Mouse (Mus musculus): ENCODE results near the gene Vmn1r200. TPM values are rescaled to one million over a fixed set of nuclear protein-coding genes. Genes with fewer than 3 reads are reported as not detected.
"Not testable (repeated sequence)": the region's sequence is repeated elsewhere in the genome, so short reads cannot be mapped to it uniquely, and the experiment has no call there.

Vmn1r200 gene
- total RNA-seq (2021): not detected
- long read RNA-seq, experiment 1: 0 reads
- long read RNA-seq, experiment 2: 0 reads

DNA sequence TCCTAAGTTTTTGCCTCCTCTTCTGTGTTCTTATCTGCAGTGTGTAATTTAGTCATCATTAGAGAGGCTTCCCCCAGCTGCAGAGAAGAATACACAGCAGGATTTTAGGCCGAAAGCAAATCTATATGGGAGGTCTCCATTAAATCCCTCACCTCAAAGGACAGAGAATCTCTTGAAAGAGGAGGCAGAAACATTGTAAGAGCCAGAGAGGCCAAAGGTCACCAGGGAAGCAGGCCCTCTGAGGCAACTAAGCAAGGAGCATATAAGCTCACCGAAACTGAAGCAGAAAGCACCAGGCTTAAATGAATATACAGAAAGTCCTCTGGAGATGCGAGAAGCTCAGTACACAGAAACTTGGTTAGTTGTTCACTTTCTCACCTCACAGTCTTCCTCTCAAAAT lies at the start of gene Vmn1r200:
Gene Vmn1r200 (plus strand): TSS at position 301 of the 400 bp plus-strand sequence.
- DNase-seq (ENCODE audit: low spot score in 2 of 2): no peak

DNA sequence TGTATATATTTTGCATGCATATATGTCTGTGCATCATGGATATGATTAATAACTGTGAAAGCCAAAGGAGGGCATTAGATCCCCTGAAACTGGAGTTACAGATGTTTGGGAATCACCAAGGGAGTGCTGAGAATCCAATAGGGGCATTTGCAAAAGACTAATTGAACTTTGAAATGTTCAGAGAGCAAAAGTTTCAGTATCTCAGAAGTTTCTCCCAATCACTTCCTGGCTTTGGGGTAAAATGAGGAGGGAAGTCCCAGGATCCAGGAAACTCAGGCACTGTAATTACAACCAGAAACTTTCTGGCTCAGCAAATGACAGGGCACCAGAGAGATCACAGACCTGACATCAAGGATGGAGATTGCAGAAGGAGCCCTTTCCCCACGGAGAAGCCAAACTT lies 40.1 kb upstream of the Vmn1r200 start, which contains the start of gene Vmn1r198:
Gene Vmn1r198 (plus strand): TSS at position 301 of the 400 bp plus-strand sequence.
- DNase-seq (ENCODE audit: low spot score in 2 of 2): no peak

DNA sequence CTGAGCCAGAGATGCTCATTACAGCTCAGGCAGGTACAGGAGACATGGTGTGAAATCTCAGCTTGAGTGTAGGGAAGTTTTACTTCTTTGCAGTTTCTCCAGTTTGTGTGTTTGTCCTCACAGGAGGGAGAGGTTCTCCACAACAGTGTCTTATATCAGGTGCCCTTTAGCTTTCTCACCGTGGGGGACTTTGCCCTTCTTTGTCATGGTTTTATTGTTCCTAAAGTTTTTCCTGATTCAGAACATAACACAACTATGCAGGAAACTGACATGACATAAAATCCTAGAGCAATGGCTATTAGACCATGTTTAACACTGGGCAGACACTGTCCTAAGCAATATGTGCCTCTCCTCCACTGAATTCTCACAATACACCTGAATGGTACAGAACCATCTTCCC lies 39.4 kb upstream of the Vmn1r200 start:
- no peak for DNase-seq (ENCODE audit: low spot score in 2 of 2)

DNA sequence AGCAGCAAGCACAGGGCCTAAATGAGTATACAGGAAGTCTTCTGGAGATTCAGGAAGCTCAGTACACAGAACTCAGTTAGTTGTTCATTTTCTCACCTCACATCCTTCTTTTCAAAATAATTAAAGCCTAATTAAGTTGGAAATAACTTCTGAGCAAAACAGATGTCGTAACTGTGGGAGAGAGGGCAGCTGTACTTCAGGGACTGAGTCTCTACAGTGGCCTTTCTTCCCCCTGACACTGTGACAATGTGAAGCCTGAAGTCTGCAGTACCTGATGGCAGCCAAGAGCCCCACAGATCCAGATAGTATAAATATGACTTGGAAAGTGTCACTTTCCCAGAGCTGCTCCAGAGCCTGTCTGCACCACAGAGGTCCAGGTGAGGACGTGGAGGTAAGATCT lies 10.7 kb upstream of the Vmn1r200 start, which contains the start of gene Vmn1r199:
Gene Vmn1r199 (plus strand): TSS at position 301 of the 400 bp plus-strand sequence.
- DNase-seq (ENCODE audit: low spot score in 2 of 2): no peak

DNA sequence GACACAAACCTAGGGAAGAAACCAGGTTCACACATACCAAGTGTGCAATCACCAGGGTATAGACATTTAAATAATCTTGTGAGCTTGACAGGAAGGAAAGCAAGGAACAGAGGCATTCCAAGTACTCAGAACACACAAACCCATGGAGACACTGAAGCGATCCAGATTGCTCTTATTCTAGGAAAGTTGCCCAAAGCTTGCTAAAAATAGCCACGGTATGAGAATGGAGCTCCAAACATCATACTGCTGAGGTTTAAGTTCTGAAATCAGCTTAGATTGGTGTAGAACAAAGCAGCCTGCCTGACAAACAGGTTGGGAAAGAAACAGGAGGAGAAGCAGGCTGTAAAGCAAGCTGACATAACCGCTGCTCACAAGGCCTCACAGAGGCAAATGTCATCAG lies 9.0 kb upstream of the Vmn1r200 start:
- not testable (repeated sequence) for DNase-seq (ENCODE audit: low spot score in 2 of 2)

DNA sequence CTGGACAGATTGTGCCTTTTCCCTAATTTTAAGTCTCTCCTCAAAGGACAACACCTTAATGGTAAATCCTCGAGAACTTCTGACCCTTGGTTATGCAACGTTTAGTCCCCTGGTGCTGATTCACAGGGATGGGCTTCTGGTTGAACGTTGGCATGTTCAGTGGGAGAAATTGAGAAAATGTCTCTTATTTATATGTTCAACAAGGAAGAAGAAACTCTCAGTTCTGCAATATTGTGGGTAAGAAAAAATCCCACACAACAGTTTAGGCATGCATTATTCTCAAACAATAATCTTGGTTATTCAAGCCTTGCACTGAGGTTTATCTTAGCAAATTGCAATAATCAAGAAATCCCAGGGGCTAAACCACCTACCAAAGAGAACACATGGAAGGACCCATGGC lies 6.8 kb upstream of the Vmn1r200 start:
- no peak for DNase-seq (ENCODE audit: low spot score in 2 of 2)

DNA sequence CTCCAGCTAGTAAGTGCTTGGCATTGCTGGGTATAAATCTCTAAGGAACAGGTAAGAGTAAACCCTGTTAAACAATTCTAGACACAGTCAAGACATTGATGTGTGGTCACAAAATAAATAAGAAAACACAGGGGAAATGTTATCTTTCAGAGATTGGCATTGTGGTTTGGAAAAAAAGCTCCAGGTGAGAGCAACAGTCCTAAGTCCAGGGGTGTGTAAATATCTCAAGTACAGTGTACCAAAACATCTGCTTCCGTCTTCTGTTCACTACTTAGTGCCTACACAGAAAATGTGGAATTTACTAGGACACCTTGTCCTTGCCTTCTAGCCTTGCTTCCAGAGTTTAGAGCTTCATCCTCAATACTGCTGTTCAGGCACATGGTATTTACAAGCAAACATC lies 3.1 kb upstream of the Vmn1r200 start:
- DNase-seq (ENCODE audit: low spot score in 2 of 2): no peak

DNA sequence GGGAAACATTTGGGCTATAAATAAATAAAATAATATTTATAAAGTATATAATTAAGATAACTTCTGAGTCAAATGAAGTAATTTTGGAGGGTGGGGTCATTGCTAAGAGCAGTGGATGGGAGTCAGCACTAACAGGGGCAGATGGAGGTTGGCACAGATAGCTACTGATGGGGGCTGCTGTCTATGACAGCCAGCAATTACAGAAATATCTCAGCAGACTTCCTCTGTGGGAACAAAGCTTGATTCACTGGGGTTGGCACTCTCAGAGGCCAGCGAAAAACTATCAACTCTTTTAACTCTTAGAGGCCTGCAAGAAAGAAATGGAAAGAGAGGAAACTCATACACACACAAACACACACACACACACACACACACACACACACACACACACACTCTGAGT lies 12.8 kb downstream of the Vmn1r200 start:
- no peak for DNase-seq (ENCODE audit: low spot score in 2 of 2)

Other genes with a start within 250 kb of the Vmn1r200 start
- not detected for gene Vmn1r191, start 206.4 kb upstream of the Vmn1r200 start, total RNA-seq (2021)
- gene Vmn1r192, start 199.2 kb upstream of the Vmn1r200 start, total RNA-seq (2021): not detected
- gene Vmn1r193, start 167.2 kb upstream of the Vmn1r200 start, total RNA-seq (2021): not detected
- not detected for gene Vmn1r194, start 146.2 kb upstream of the Vmn1r200 start, total RNA-seq (2021)
- not detected for gene Vmn1r195, start 119.9 kb upstream of the Vmn1r200 start, total RNA-seq (2021)
- gene Vmn1r196, start 100.5 kb upstream of the Vmn1r200 start, total RNA-seq (2021): not detected
- not detected for gene Vmn1r197, start 65.8 kb upstream of the Vmn1r200 start, total RNA-seq (2021)
- gene Vmn1r198, start 40.0 kb upstream of the Vmn1r200 start, total RNA-seq (2021): not detected
- gene Vmn1r199, start 10.6 kb upstream of the Vmn1r200 start, total RNA-seq (2021): not detected
- gene Vmn1r201, start 81.5 kb downstream of the Vmn1r200 start, total RNA-seq (2021): not detected
- not detected for gene Vmn1r202, start 115.0 kb downstream of the Vmn1r200 start, total RNA-seq (2021)
- not detected for gene Vmn1r203, start 127.7 kb downstream of the Vmn1r200 start, total RNA-seq (2021)
- not detected for gene Vmn1r204, start 162.8 kb downstream of the Vmn1r200 start, total RNA-seq (2021)
- not detected for gene Vmn1r205, start 202.6 kb downstream of the Vmn1r200 start, total RNA-seq (2021)
- not detected for gene Vmn1r206, start 233.9 kb downstream of the Vmn1r200 start, total RNA-seq (2021)

All from adrenal gland, adult 18-20 months (tissue).